Mouse (Mus musculus) heart, postnatal 0 days (tissue): Measurements from ENCODE around the gene Tmem210. TPM values are rescaled to one million over a fixed set of nuclear protein-coding genes. Genes with fewer than 3 reads are reported as not detected.

ENCODE experiments used
- ATAC-seq: fragments of 200-750 bp; cut with Nextera tagmentation; 2 replicates; pipeline ENCODE4 v1.8.0; 2017; ENCODE audit warnings: low read depth, moderate number of reproducible peaks, moderate library complexity; ENCODE audit not compliant: insufficient read depth
- DNase-seq: peaks from one replicate; pipeline ENCODE4 v3.0.0-alpha.2; 2016; ENCODE audit warnings: low spot score
- H3K27ac ChIP-seq: fragments of 300-500 bp; sonication (generic); 2 replicates; pipeline ENCODE4 v1.5.1; 2014; ENCODE audit warnings: low read depth, mild to moderate bottlenecking
- H3K27me3 ChIP-seq: fragments of 300-500 bp; sonication (generic); 2 replicates; pipeline ENCODE4 v1.6.1; 2014; ENCODE audit warnings: low read length, mixed read lengths; ENCODE audit not compliant: control insufficient read depth, insufficient read depth
- H3K36me3 ChIP-seq: fragments of 300-500 bp; sonication (generic); replicated peaks from 2 replicates; pipeline ENCODE4 v1.6.1; 2014; ENCODE audit warnings: low read length, mixed read lengths; ENCODE audit not compliant: control insufficient read depth, insufficient read depth
- H3K4me1 ChIP-seq: fragments of 300-500 bp; sonication (generic); 2 replicates; pipeline ENCODE4 v1.6.1; 2014; ENCODE audit warnings: antibody characterized with exemption; ENCODE audit not compliant: control insufficient read depth, insufficient read depth
- H3K4me2 ChIP-seq: fragments of 300-500 bp; sonication (generic); 2 replicates; pipeline ENCODE4 v1.6.1; 2014; ENCODE audit warnings: low read depth, mild to moderate bottlenecking, low read length, moderate library complexity
- H3K4me3 ChIP-seq: fragments of 300-500 bp; sonication (generic); 2 replicates; pipeline ENCODE4 v1.5.1; 2014; ENCODE audit warnings: low read depth, low read length
- H3K9ac ChIP-seq: fragments of 300-500 bp; sonication (generic); replicated peaks from 2 replicates; pipeline ENCODE4 v1.6.1; 2014; ENCODE audit warnings: low read depth, low read length, mixed read lengths
- H3K9me3 ChIP-seq: fragments of 300-500 bp; sonication (generic); replicated peaks from 2 replicates; pipeline ENCODE4 v1.6.1; 2016; ENCODE audit warnings: low read length; ENCODE audit not compliant: control insufficient read depth
- CTCF ChIP-seq: IDR thresholded peaks from 2 replicates; pipeline ENCODE4 v1.5.1; 2016; ENCODE audit warnings: antibody characterized with exemption, control low read depth, low read depth
- EP300 ChIP-seq: IDR thresholded peaks from 2 replicates; pipeline ENCODE4 v1.6.1; 2016; ENCODE audit warnings: antibody characterized with exemption, low read depth
- WGBS: fragments of 180-500 bp; shearing (Covaris S2); extraction: QIAGEN DNeasy Blood & Tissue Kit; methylation state at CpG from one replicate; pipeline ENCODE4 v1.1.7; 2014; 5-methylcytosine and 5-hydroxymethylcytosine counted together
- polyA plus RNA-seq: library from polyadenylated mRNA; unstranded; fragments of >200 nt; fragmentation: Nextera tagmentation; extraction: Ambion mirVana; gene quantifications from 2 replicates; pipeline ENCODE4 v1.2.1, GENCODE M21; 2015
- total RNA-seq: library from RNA; depleted of rRNA; stranded (reverse); fragments of >200 nt; gene quantifications from 2 replicates; pipeline ENCODE4 v1.2.3, GENCODE M21; 2014; ENCODE audit warnings: low replicate concordance

Tmem210 gene
- total and polyA plus RNA-seq, 2 experiments from 2014 or later = not detected

DNA sequence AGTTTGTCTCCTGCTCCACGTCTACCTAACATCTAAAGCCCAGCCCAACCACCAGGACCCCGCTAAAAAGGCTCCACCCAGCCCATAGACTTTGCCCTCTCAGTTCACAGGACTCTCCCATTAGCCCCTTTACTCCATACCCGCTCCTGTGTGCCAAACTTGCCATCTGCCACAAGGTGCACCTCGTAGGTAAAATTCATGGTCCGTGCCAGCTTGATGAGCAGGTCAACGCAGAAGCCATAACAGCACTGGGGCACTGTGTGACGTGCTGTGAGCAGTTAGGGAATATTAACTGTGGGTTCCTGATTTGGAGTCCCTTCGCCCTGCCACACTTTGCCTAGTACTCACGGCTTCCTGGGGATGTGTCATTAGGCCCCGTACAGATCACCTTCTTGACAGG lies 10.1 kb downstream of the Tmem210 start:
- peaks cover 30% of the 10 kb centered on the region; the same call in 1 of the 2 replicates for H3K27me3 ChIP-seq
- H3K9ac ChIP-seq = no peak overlapping the region
- 70% methylated on average over 10 of the region's 10 CpGs for WGBS
- no peak overlapping the region for H3K27ac ChIP-seq
- H3K36me3 ChIP-seq = no peaks in the 10 kb centered on the region
- H3K4me2 ChIP-seq = no peak overlapping the region
- H3K9me3 ChIP-seq = no peaks in the 10 kb centered on the region
- no peaks in the 10 kb centered on the region for H3K4me1 ChIP-seq
- no peak for ATAC-seq
- no peak for TF ChIP-seq CTCF
- TF ChIP-seq EP300 = no peak
- H3K4me3 ChIP-seq = no peak overlapping the region
- no peak for DNase-seq

- Histone ChIP-seq H3K27ac (no peak overlapping the region), H3K4me3 (no peak overlapping the region), H3K36me3 (no peaks in the 10 kb centered on the region), H3K9me3 (no peaks in the 10 kb centered on the region), H3K9ac (no peak overlapping the region), H3K4me1 (no peaks in the 10 kb centered on the region), H3K27me3 (peaks cover 29% of the 10 kb centered on the region), H3K4me2 (no peak overlapping the region)
- TF ChIP-seq CTCF = no peak
- no peak for TF ChIP-seq EP300
- ATAC-seq (no peak), DNase-seq (no peak)
- WGBS = 60% methylated on average over 3 of the region's 3 CpGs
Observed at GRCm38 (mm10) chr2:25303452-25303851, 15.5 kb downstream of the Tmem210 start.

GRCm38 (mm10) chr2:25303931-25304656 lies 16.1 kb downstream of the Tmem210 start:
- 61% methylated on average over 7 of the region's 7 CpGs for WGBS
- Histone ChIP-seq H3K27ac (no peak overlapping the region), H3K4me1 (no peaks in the 10 kb centered on the region), H3K4me3 (no peak overlapping the region), H3K9ac (no peak overlapping the region), H3K36me3 (no peaks in the 10 kb centered on the region), H3K4me2 (no peak overlapping the region), H3K9me3 (no peaks in the 10 kb centered on the region), H3K27me3 (peaks cover 29% of the 10 kb centered on the region)
- DNase-seq = no peak
- no peak for TF ChIP-seq CTCF
- no peak for TF ChIP-seq EP300
- ATAC-seq = no peak

DNA sequence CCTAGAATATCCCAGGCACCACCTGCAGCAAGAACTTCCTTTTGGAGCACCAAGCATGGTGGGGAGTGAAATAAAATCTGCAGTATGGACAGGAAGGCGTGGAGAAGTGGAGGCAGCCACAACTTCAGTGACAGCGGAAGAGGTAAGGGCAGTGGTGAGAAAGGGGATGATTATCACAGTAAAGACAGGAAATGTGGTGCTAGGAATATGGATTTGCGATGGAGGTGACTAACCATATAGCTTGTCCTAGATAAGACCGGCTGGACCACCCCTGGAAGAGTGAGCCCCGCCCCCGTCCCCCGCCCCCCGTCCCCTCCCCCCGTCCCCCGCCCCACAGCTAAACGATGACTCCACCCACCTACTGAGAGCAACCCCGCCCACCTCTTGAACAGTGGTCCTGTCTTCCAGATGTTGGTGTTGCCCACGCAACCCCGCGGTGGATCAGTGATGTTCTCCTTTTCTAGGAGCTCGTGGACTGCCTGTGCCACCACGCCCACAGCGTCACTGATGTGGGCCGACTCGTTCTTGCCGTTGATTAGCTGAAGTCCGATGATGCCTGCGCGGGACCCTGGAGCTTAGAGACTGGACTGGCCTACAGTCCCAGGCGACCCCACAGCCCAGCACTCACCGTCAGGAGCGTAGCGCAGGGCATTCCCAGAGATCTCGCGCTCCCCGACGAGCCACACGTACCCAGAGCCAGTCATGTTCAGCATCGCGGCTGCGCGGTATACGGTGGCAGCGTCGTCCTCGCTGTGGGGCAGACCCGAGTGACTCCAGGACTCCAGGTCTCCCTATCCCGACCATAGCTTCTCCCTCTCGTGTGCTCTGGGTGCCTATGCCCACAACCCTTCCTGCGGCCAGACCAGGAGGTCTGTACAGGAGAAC lies 17.0 kb downstream of the Tmem210 start:
- no peaks in the 10 kb centered on the region for H3K36me3 ChIP-seq
- whole genome bisulfite sequencing = 2% methylated on average over 45 of the region's 45 CpGs
- peak overlapping the region; percentile 60 for H3K4me2 ChIP-seq
- DNase-seq (no peak), ATAC-seq (0 out of 2 replicates have a peak, but pooled peaks have one; percentile 17)
- no peaks in the 10 kb centered on the region for H3K4me1 ChIP-seq
- H3K27me3 ChIP-seq = peaks cover 31% of the 10 kb centered on the region
- TF ChIP-seq CTCF (no peak), EP300 (no peak)
- H3K9ac ChIP-seq = no peak overlapping the region
- H3K4me3 ChIP-seq = peak overlapping the region; percentile 40
- no peak overlapping the region for H3K27ac ChIP-seq
- no peaks in the 10 kb centered on the region for H3K9me3 ChIP-seq

DNA sequence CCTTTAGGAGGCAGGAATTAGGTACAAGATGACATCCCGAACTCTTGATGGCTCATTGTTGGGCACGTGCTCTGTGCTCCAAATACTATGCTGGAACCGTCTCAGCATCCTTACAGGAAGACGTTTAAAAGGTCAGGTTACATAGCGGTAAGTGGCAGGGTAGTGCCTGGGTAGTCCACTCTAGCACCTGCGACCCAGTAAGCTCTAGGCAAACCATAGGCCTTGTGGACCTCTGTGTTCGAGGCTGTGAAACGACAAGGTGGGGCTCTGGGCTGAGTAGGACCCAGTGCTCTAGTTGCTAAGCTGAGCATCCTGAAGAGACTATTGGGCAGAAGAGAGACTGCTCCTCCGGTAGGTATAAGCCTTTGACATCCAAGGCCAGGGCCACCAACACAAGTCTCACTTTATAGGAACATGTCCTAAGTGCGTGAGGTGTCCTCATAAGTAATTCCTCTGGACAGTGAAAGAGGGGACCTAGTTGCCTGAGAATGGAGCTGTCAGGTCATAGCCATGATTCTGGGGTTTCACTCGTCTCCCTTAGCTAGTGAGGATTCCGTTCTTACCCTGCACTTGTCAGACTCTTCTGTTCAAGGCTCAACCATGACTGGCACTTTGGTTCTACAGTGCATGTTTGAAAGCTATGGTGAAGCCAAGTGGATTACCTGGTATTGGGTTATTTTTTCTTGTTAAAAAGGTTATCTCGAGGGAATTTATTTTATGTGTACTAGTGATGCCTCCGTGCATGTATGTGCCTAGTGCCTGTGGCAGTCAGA lies 17.8 kb downstream of the Tmem210 start:
- TF ChIP-seq EP300 (no peak), CTCF (no peak)
- Histone ChIP-seq H3K9me3 (no peaks in the 10 kb centered on the region), H3K4me2 (peak overlapping the region; percentile 60; the same call in 1 of the 2 replicates), H3K36me3 (no peaks in the 10 kb centered on the region), H3K9ac (no peak overlapping the region), H3K27ac (no peak overlapping the region), H3K27me3 (peaks cover 38% of the 10 kb centered on the region), H3K4me3 (no peak overlapping the region), H3K4me1 (no peaks in the 10 kb centered on the region)
- WGBS = 41% methylated on average over 14 of the region's 14 CpGs
- DNase-seq (no peak), ATAC-seq (no peak)
